Mouse (Mus musculus) megakaryocyte, embryonic 14.5 days (primary cell): ENCODE results near the gene Upp2.

Source experiments
- FLI1 ChIP-seq: IDR thresholded peaks from 2 replicates; pipeline ENCODE4 v1.6.1; 2012; ENCODE audit warnings: low read length, inconsistent platforms, mixed read lengths
- GATA1 ChIP-seq: IDR thresholded peaks from 3 replicates; pipeline ENCODE4 v1.6.1; 2012; ENCODE audit warnings: mixed read lengths, low read length, inconsistent platforms, borderline replicate concordance

DNA sequence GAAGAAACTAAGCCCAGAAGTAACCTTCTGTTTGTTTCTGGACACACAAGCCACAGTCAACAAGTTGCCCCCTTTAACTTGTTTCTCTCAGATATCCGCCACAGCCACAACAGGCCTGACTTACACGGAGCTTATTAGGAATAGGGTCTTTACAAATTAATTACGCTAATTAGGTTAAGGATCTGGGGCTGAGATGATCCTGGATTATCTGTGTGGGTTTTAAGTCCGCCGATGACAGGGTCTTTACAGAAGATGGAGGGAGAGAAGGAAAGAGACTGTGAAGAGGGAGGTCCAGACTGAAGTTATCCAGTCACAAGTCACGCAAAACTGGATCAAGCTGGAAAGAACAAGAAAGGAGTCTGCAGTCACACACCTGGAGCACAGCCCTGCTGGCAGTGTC lies 28.9 kb upstream of the Upp2 start:
- no peak for TF ChIP-seq GATA1
- TF ChIP-seq FLI1: no peak
